Mouse (Mus musculus) CH12.LX (cell line): ENCODE results near the gene Lipc. TPM values are rescaled to one million over a fixed set of nuclear protein-coding genes. Genes with fewer than 3 reads are reported as not detected.

Experiments used
- DNase-seq: peaks from one replicate; pipeline ENCODE4 v3.0.0-alpha.2; 2013; ENCODE audit errors: extremely low read depth
- H3K27ac ChIP-seq: 2 replicates; pipeline ENCODE4 v1.5.1; 2012; ENCODE audit warnings: low read depth, mild to moderate bottlenecking, control low read depth, moderate library complexity; ENCODE audit not compliant: insufficient read depth
- H3K27me3 ChIP-seq: replicated peaks from 2 replicates; pipeline ENCODE3; 2012; ENCODE audit warnings: inconsistent platforms
- H3K36me3 ChIP-seq, 2 experiments: replicated peaks in 1 of 2; 2 replicates each; pipeline versions ENCODE3 to v1.6.1; 2012; ENCODE audit warnings: inconsistent platforms in 1 of 2, low read length in 1 of 2, mild to moderate bottlenecking in 1 of 2, mixed read lengths in 1 of 2, moderate library complexity in 1 of 2; ENCODE audit not compliant: control insufficient read depth in 1 of 2, insufficient read depth in 1 of 2
- H3K4me1 ChIP-seq, 2 experiments: 2 replicates each; pipeline ENCODE4 v1.6.1; 2012; ENCODE audit warnings: inconsistent platforms in 1 of 2, moderate library complexity in 1 of 2; ENCODE audit not compliant: insufficient read depth in 2 of 2, control insufficient read depth in 1 of 2
- H3K4me2 ChIP-seq: 2 replicates; pipeline ENCODE4 v1.6.1; 2012; ENCODE audit warnings: low read depth, mild to moderate bottlenecking, control low read depth; ENCODE audit not compliant: poor library complexity, insufficient read depth, severe bottlenecking
- H3K4me3 ChIP-seq, 3 experiments: fragments of 150-350 bp in 1 of 3; sonication (generic) in 1 of 3; replicated peaks in 1 of 3; 2 replicates each; pipeline versions ENCODE3 to v1.5.1; 2011 to 2012; ENCODE audit warnings: low read depth in 2 of 3, low read length in 2 of 3, mild to moderate bottlenecking in 2 of 3, moderate library complexity in 2 of 3, control low read depth in 1 of 3, improper control_type of control experiment in 1 of 3, inconsistent platforms in 1 of 3, mixed read lengths in 1 of 3; ENCODE audit not compliant: poor library complexity in 1 of 3
- H3K79me2 ChIP-seq: replicated peaks from 2 replicates; pipeline ENCODE4 v1.6.1; 2012; ENCODE audit warnings: mild to moderate bottlenecking, moderate library complexity; ENCODE audit not compliant: control insufficient read depth, poor library complexity, insufficient read depth, severe bottlenecking; ENCODE audit errors: extremely low read depth
- H3K9ac ChIP-seq: 2 replicates; pipeline ENCODE4 v1.6.1; 2012; ENCODE audit warnings: low read depth, mild to moderate bottlenecking, control low read depth, moderate library complexity; ENCODE audit not compliant: insufficient read depth
- H3K9me3 ChIP-seq: replicated peaks from 2 replicates; pipeline ENCODE3; 2012; ENCODE audit warnings: low read length, inconsistent platforms, mixed read lengths
- CHD1 ChIP-seq: IDR thresholded peaks from 2 replicates; pipeline ENCODE4 v1.6.1; 2012; ENCODE audit warnings: low read depth, low read length, improper control_type of control experiment, inconsistent platforms
- E2F4 ChIP-seq: IDR thresholded peaks from 2 replicates; pipeline ENCODE4 v1.6.1; 2011; ENCODE audit warnings: low read depth, low read length, improper control_type of control experiment; ENCODE audit not compliant: insufficient replicate concordance
- ELF1 ChIP-seq: IDR thresholded peaks from 2 replicates; pipeline ENCODE4 v1.6.1; 2014; ENCODE audit warnings: low read depth, mild to moderate bottlenecking, inconsistent platforms, low read length, improper control_type of control experiment
- GABPA ChIP-seq: IDR thresholded peaks from 2 replicates; pipeline ENCODE4 v1.6.1; 2012; ENCODE audit warnings: low read depth, low read length, improper control_type of control experiment, inconsistent platforms; ENCODE audit not compliant: insufficient replicate concordance
- KAT2A ChIP-seq: IDR thresholded peaks from 2 replicates; pipeline ENCODE4 v1.6.1; 2012; ENCODE audit warnings: low read length, improper control_type of control experiment, inconsistent platforms; ENCODE audit not compliant: insufficient replicate concordance
- MXI1 ChIP-seq: IDR thresholded peaks from 2 replicates; pipeline ENCODE4 v1.6.1; 2011; ENCODE audit warnings: mild to moderate bottlenecking, low read depth, low read length, improper control_type of control experiment
- NRF1 ChIP-seq: IDR thresholded peaks from 2 replicates; pipeline ENCODE4 v1.6.1; 2014; ENCODE audit warnings: low read depth, mild to moderate bottlenecking, inconsistent platforms, low read length, improper control_type of control experiment, moderate library complexity
- POLR2A ChIP-seq: IDR thresholded peaks from 2 replicates; pipeline ENCODE4 v1.6.1; 2011; ENCODE audit warnings: low read depth, mild to moderate bottlenecking, improper control_type of control experiment, low read length
- RAD21 ChIP-seq: IDR thresholded peaks from 2 replicates; pipeline ENCODE4 v1.6.1; 2011; ENCODE audit warnings: low read depth, mild to moderate bottlenecking, low read length, improper control_type of control experiment, moderate library complexity
- TBP ChIP-seq: conservative IDR thresholded peaks from 2 replicates; pipeline ENCODE4 v1.6.1; 2011; ENCODE audit warnings: low read depth, low read length, improper control_type of control experiment
- USF2 ChIP-seq: conservative IDR thresholded peaks from 2 replicates; pipeline ENCODE4 v1.6.1; 2011; ENCODE audit warnings: low read depth, low read length, improper control_type of control experiment
- dilution Hi-C: fragments of 300-500 bp; cut with MboI; formaldehyde crosslinking; loops from 2 replicates; pipeline ENCODE4 v1.14.3; 2020; ENCODE audit warnings: low sequenced_read_pairs; ENCODE audit not compliant: extremely low pct_unique_long_range_greater_than_20kb, extremely low pct_ligation_motif_present
- in situ Hi-C: fragments of 300-500 bp; cut with MboI; formaldehyde crosslinking; loops from 3 replicates; pipeline ENCODE4 v1.14.3; 2019; ENCODE audit warnings: low sequenced_read_pairs, low pct_ligation_motif_present, low pct_unique_long_range_greater_than_20kb, mixed read lengths
- polyA plus RNA-seq: library from polyadenylated mRNA; unstranded; fragments of >175 nt; gene quantifications from 2 replicates; pipeline ENCODE4 v1.2.1, GENCODE M21; 2012; ENCODE audit warnings: low read depth; ENCODE audit not compliant: insufficient read length
- total RNA-seq, 2 experiments: library from RNA; depleted of rRNA; stranded (reverse); fragments of 300-350 nt in 1 of 2; fragments of >200 nt in 1 of 2; gene quantifications; 2 replicates each; pipeline ENCODE4 v1.2.3; 2012 to 2014

The Lipc gene
- total and polyA plus RNA-seq, 3 experiments, result 5.2 to 24.5 (median 8.6) TPM

DNA sequence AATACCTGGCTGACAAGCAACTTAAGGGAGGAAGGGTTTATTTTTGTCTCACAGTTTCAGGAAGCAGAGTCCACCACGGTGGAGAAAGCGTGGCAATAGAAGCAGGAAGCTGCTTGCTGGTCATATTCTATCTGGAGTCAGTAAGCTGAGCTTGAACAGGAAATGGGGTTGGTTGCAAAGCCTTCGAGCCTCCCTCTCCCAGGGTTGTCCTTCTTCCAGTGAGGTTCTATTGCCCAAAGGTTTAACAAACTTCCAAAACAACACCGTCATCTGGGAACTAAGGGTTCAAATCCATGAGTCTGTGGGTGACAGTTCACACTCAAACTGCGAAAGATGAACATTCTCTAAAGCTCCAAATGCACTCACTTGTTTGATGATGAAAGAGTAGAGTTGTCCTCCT, 27.1 kb upstream of the Lipc start:
- no peak for DNase-seq
- H3K27ac ChIP-seq, result no peak overlapping the region
- in situ Hi-C loops (no loop called here), dilution Hi-C loops (no loop called here)
- H3K36me3 ChIP-seq, result no peaks in the 10 kb centered on the region
- H3K27me3 ChIP-seq, result no peaks in the 10 kb centered on the region
- no peak overlapping the region for H3K4me2 ChIP-seq
- no peaks in the 10 kb centered on the region for H3K79me2 ChIP-seq
- TF ChIP-seq TBP, result no peak
- TF ChIP-seq GABPA, result no peak
- no peak for TF ChIP-seq USF2
- no peak overlapping the region for H3K4me3 ChIP-seq
- H3K4me1 ChIP-seq, result no peaks in the 10 kb centered on the region
- peaks cover 3% of the 10 kb centered on the region for H3K9me3 ChIP-seq
- H3K9ac ChIP-seq, result no peak overlapping the region

DNA sequence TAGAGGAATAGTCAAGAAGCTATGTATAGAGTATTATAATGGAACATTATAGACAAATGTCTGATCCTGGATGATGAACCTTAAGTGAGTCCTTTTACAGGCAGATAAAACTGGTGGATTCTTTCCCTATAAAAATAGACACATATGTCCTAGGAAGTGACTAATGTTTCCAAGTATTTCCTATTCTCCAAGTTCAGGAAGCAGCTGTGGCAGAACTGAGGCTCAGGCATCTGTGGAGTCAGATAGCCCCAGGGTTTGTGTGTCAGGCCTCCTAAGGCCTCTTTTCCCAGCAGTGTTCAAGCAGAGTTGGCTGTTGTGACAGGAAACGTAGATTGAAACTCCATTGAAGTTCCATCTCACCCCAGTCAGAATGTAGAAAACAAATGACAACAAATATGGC, 25.4 kb upstream of the Lipc start:
- no peak overlapping the region for H3K4me2 ChIP-seq
- no peaks in the 10 kb centered on the region for H3K79me2 ChIP-seq
- H3K4me1 ChIP-seq, result no peaks in the 10 kb centered on the region
- no peak overlapping the region for H3K27ac ChIP-seq
- no peak for TF ChIP-seq POLR2A
- TF ChIP-seq, all 38 proteins: peak for 0
- dilution Hi-C loops (no loop called here), in situ Hi-C loops (no loop called here)
- H3K27me3 ChIP-seq, result no peaks in the 10 kb centered on the region
- peaks cover 3% of the 10 kb centered on the region for H3K9me3 ChIP-seq
- no peak for DNase-seq
- H3K9ac ChIP-seq, result no peak overlapping the region
- H3K4me3 ChIP-seq, result no peak overlapping the region
- H3K36me3 ChIP-seq, result no peaks in the 10 kb centered on the region

DNA sequence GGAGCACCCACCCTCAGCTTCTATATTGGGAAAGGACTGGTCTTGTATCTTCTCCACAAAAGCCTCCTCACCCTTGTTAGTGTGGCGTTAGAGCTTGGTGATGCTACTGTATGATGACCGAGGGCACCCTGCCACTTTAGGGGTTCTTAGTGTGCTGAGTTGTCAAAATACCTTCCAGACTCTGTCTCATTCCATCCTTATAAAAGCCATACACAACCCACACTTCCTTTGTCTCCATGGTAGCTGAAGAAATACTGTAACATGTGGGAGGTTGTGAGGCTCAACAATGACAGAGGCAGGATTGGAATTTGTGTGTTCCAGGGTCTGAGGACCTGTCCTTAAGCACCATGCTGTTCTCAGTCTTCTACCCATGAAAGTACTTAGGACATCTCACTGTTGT, 23.9 kb upstream of the Lipc start:
- H3K4me1 ChIP-seq, result no peaks in the 10 kb centered on the region
- H3K27ac ChIP-seq, result no peak overlapping the region
- no peak overlapping the region for H3K9ac ChIP-seq
- no peak for TF ChIP-seq RAD21
- TF ChIP-seq USF2, result no peak
- no peak for TF ChIP-seq E2F4
- no peak for TF ChIP-seq KAT2A
- no peak for TF ChIP-seq NRF1
- no peak for TF ChIP-seq ELF1
- no peak for TF ChIP-seq MXI1
- TF ChIP-seq CHD1, result no peak
- TF ChIP-seq, all 38 proteins: peak for 0
- no peak overlapping the region for H3K4me3 ChIP-seq
- H3K36me3 ChIP-seq, result no peaks in the 10 kb centered on the region
- H3K27me3 ChIP-seq, result no peaks in the 10 kb centered on the region
- no peak overlapping the region for H3K4me2 ChIP-seq
- no peak for DNase-seq
- H3K9me3 ChIP-seq, result peaks cover 3% of the 10 kb centered on the region
- H3K79me2 ChIP-seq, result no peaks in the 10 kb centered on the region
- in situ Hi-C loops, result no loop called here
- dilution Hi-C loops, result no loop called here
